Mouse (Mus musculus) thymus, adult 2 months (tissue): ENCODE data around the gene Prss12. TPM values are rescaled to one million over a fixed set of nuclear protein-coding genes. Genes with fewer than 3 reads are reported as not detected.

Experiments used
- DNase-seq: peaks from one replicate; pipeline ENCODE4 v3.0.0; 2021
- H3K27ac ChIP-seq: fragments of 200-500 bp; 2 replicates; pipeline ENCODE4 v1.5.1; 2012; ENCODE audit warnings: low read length, control low read depth; ENCODE audit not compliant: control insufficient read depth, insufficient read depth
- H3K27me3 ChIP-seq: fragments of 200-500 bp; 2 replicates; pipeline ENCODE4 v1.6.1; 2012; ENCODE audit warnings: mild to moderate bottlenecking, low read length, moderate library complexity, mixed read lengths; ENCODE audit not compliant: control insufficient read depth, insufficient read depth
- H3K36me3 ChIP-seq: fragments of 200-500 bp; 2 replicates; pipeline ENCODE4 v1.6.1; 2012; ENCODE audit warnings: mild to moderate bottlenecking, low read length, moderate library complexity; ENCODE audit not compliant: control insufficient read depth, insufficient read depth
- H3K4me1 ChIP-seq: fragments of 200-500 bp; replicated peaks from 2 replicates; pipeline ENCODE4 v1.6.1; 2012; ENCODE audit warnings: low read length; ENCODE audit not compliant: control insufficient read depth, insufficient read depth
- H3K4me3 ChIP-seq: fragments of 200-500 bp; 2 replicates; pipeline ENCODE4 v1.5.1; 2012; ENCODE audit warnings: mild to moderate bottlenecking, low read length, control low read depth, moderate library complexity; ENCODE audit not compliant: control insufficient read depth, insufficient read depth
- CTCF ChIP-seq: fragments of 200-500 bp; IDR thresholded peaks from 2 replicates; pipeline ENCODE4 v1.5.1; 2012; ENCODE audit warnings: mild to moderate bottlenecking, control low read depth, low read length, moderate library complexity, borderline replicate concordance; ENCODE audit not compliant: control insufficient read depth, poor library complexity, insufficient read depth; ENCODE audit errors: extremely low read depth
- POLR2A ChIP-seq: fragments of 200-500 bp; IDR thresholded peaks from 2 replicates; pipeline ENCODE4 v1.6.1; 2012; ENCODE audit warnings: mild to moderate bottlenecking, low read length, control low read depth, moderate library complexity; ENCODE audit not compliant: control insufficient read depth, poor library complexity, insufficient read depth; ENCODE audit errors: extremely low read depth
- WGBS: fragments of 180-500 bp; shearing (Covaris S2); methylation state at CpG from one replicate; pipeline ENCODE4 v1.1.7; 2018; 5-methylcytosine and 5-hydroxymethylcytosine counted together
- polyA plus RNA-seq: library from polyadenylated mRNA; depleted of rRNA; stranded (reverse); fragments of >200 nt; gene quantifications from 2 replicates; pipeline ENCODE4 v1.2.3, GENCODE M21; 2012; rRNA removed

The Prss12 gene
- polyA plus RNA-seq, 1 experiment: 0.49 TPM

DNA sequence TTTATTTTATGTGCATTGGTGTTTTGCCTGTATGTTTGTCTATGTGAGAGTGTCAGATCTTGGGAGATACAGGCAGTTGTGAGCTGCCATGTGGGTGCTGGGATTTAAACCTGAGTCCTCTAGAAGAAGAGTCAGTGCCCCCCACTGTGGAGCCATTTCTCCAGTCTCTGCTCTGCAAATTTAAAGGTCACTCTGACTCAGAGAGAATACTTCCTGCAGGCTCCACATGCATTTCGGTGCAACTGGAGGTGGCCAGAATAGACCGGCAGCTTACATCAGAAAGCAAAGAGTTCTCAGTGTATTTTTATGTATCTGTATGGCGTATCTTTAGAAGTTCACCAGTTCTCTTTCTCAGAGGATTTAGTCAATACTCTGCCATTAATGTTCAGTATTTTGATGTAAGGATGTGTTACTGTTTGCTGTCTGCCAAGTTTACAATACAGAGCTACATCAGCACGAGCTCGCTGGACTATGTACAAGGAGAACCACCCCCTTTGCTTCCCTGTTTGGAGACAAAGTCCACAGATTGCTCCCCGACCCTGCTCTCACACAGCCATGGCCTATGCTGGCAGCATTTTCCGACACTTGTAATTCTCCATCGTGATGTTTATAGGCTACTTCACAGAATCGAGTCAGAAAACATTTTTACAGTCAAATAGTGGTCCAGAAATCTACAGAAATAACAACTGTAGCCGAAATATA lies 81.2 kb downstream of the Prss12 start:
- 84% methylated on average over 10 of the region's 10 CpGs for WGBS
- no peak for DNase-seq
- Histone ChIP-seq H3K27ac (no peak overlapping the region), H3K4me3 (no peak overlapping the region), H3K36me3 (no peaks in the 10 kb centered on the region), H3K27me3 (no peaks in the 10 kb centered on the region), H3K4me1 (no peaks in the 10 kb centered on the region)
- TF ChIP-seq CTCF (no peak), POLR2A (no peak)

DNA sequence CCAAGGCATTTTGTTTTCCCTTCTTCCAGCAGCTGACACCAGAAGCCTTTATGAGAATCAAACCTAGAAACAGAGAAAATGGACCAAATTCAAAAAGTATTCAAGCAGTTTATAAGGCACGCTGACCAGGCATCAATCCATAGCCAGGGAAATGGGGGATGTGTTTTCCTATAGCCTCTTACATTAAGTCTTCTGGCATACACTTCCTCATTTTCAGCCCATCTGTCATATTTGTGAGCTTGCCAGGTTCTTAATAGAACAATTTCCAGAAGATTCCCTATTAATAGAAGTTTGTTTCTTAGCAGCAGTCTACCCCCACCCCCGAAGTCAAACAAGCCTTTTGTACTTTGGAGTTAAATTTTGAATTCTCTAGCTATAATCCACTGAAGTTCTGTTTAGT lies 84.4 kb downstream of the Prss12 start:
- Histone ChIP-seq H3K4me3 (no peak overlapping the region), H3K27me3 (no peaks in the 10 kb centered on the region), H3K36me3 (no peaks in the 10 kb centered on the region), H3K4me1 (no peaks in the 10 kb centered on the region), H3K27ac (no peak overlapping the region)
- no peak for DNase-seq
- 37% methylated on average over 2 of the region's 2 CpGs for WGBS
- no peak for TF ChIP-seq CTCF
- no peak for TF ChIP-seq POLR2A

DNA sequence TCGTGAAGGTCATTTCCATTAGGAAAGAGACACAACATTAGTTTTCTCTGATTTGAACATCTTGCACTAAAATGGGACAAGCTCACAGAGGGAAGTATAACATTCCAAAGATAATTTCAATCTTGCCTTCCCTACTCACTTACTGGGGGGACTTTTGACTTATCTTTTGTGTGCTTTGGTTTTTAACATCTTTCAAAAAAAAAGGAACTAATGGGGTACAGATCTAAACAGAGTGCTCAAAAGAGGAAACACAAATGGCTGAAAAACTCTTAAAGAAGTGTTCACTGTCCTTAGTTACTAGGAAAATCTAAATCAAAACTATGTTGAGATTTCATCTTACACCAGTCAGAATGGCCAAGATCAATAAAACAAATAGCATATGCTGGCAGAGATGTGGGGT lies 90.6 kb downstream of the Prss12 start:
- Histone ChIP-seq H3K4me3 (no peak overlapping the region), H3K36me3 (no peaks in the 10 kb centered on the region), H3K27me3 (no peaks in the 10 kb centered on the region), H3K27ac (no peak overlapping the region), H3K4me1 (no peaks in the 10 kb centered on the region)
- DNase-seq: no peak
- 91% methylated on average over 1 of the region's 1 CpGs for WGBS
- TF ChIP-seq CTCF: no peak
- TF ChIP-seq POLR2A: no peak

DNA sequence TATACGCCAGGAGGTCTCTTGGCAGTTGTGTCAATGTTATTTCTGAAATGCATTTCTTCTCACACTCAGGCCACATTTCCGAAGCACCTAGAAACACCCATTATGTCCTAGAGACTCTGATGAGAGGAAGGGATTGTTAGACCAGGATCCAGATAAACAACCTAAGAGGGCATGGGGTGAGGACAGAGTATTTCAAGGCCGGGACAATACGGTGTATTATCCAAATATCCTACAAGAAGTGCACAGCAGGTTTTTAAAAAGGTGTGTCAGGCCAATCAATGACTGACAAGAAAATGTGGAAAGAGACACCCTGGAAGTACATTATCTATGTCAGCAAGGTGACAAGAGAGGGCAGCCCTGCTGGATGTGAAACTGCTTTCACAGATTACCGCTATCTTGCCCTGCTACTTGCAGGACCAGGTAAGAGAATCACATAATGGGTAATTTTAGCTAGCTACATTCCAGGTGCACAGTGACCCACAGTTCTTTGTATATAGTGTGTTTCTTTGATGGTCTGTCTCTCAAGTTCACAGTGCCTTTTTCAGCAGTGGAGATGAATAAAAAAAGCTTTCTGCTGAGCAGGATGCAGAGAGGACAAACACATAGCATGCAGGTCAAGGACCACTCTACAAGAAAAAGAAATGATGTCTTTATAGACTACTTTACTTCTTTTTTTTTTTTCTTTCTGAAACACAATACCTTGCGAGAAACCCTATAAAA lies 97.0 kb downstream of the Prss12 start:
- TF ChIP-seq POLR2A (no peak), CTCF (no peak)
- no peaks in the 10 kb centered on the region for H3K27me3 ChIP-seq
- 92% methylated on average over 6 of the region's 6 CpGs for WGBS
- DNase-seq: no peak
- no peak overlapping the region for H3K4me3 ChIP-seq
- no peaks in the 10 kb centered on the region for H3K4me1 ChIP-seq
- H3K27ac ChIP-seq: no peak overlapping the region
- no peaks in the 10 kb centered on the region for H3K36me3 ChIP-seq

DNA sequence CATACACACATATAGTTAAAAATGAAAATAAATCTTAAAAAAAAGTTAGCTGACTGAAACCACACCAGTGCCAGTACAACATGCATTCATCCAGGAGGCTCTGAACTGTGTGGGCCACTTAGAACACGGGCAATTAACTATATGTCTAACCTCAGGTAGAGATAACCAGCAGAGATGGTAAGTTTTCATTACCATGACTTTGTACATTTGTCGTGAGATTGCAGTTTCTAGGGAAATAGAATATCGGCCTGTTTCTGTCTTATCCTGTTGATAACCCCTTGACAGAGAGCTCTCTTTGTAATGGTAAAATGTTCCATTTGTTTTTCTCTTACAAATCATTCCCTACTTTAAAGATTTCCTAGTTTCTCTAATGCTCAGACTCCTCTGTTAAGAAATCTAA lies 103.8 kb downstream of the Prss12 start:
- Histone ChIP-seq H3K4me3 (no peak overlapping the region), H3K36me3 (no peaks in the 10 kb centered on the region), H3K27ac (no peak overlapping the region), H3K4me1 (no peaks in the 10 kb centered on the region), H3K27me3 (no peaks in the 10 kb centered on the region)
- WGBS: 90% methylated on average over 3 of the region's 3 CpGs
- DNase-seq: no peak
- TF ChIP-seq CTCF: no peak
- TF ChIP-seq POLR2A: no peak

DNA sequence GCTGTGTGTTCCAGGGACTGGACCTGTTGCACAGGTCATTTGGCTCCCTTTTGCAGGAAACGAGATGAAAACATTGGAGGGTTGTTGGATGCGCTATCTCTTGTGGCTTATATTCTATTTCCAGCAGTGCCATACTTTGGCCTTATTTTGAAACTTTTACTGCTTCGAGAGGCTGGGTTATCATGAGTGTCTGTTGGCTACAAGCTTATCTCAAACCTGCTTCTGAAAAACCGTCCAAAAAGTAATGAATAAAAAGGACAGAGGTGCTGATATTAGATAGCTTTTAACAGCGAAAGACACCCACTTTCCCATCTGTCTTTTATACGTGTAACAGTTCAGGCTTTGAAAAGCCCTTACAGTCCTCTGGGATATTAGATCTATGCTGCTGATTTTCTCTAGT lies 107.2 kb downstream of the Prss12 start:
- no peak for DNase-seq
- H3K27me3 ChIP-seq: no peaks in the 10 kb centered on the region
- no peaks in the 10 kb centered on the region for H3K4me1 ChIP-seq
- WGBS: 92% methylated on average over 6 of the region's 6 CpGs
- no peak overlapping the region for H3K27ac ChIP-seq
- TF ChIP-seq POLR2A (no peak), CTCF (no peak)
- no peak overlapping the region for H3K4me3 ChIP-seq
- no peaks in the 10 kb centered on the region for H3K36me3 ChIP-seq

DNA sequence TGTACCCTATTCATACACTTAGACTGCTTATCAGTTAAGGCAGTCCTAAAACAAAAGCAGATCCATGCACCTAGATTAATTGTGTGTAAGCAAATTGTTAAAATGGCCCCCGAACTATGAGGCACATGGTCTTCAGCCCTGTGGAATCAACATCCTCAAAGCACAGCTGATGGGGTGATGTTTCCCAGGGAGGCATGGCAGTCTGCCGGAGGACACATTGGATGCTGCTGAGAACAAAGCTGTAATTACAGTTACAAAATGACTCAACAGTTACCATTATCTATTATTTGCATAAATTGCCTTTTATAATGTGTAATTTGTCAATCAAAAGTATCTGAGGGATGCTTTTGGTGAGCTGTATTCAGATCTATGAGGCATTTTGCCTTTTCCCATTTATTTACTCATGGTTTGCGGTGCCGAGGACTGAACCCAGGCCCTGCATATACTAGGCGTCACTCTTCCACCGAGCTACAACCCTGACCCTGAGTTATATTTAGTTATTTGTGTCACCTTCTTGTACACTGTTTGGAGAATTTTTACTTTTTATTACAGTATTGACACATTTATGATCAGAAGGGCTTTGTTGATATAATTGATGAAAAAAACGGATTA lies 108.6 kb downstream of the Prss12 start:
- no peak overlapping the region for H3K4me3 ChIP-seq
- TF ChIP-seq POLR2A: no peak
- TF ChIP-seq CTCF: no peak
- H3K36me3 ChIP-seq: no peaks in the 10 kb centered on the region
- WGBS: 95% methylated on average over 7 of the region's 7 CpGs
- no peak for DNase-seq
- H3K27me3 ChIP-seq: no peaks in the 10 kb centered on the region
- H3K27ac ChIP-seq: no peak overlapping the region
- no peaks in the 10 kb centered on the region for H3K4me1 ChIP-seq

Other genes with a start within 250 kb of the Prss12 start
- gene Synpo2, start 210.8 kb upstream of the Prss12 start, polyA plus RNA-seq: 6.7 and 8.7 TPM in 2 replicates
- 30.2 and 34.0 TPM in 2 replicates for gene Sec24d, start 179.5 kb upstream of the Prss12 start, polyA plus RNA-seq
- gene Mettl14, start 60.8 kb upstream of the Prss12 start, polyA plus RNA-seq: 8.5 and 8.8 TPM in 2 replicates
- 0.03 TPM in 1 of 2 replicates, not detected in the other for gene Ndst3, start 243.9 kb downstream of the Prss12 start, polyA plus RNA-seq